Mouse (Mus musculus): ENCODE measurements around the gene Sdf4.

Sdf4 gene

GRCm38 (mm10) chr4:156058826-156059225 lies 66.2 kb downstream of the Sdf4 start:
- no peak for DNase-seq

GRCm38 (mm10) chr4:156059261-156059660 lies 66.6 kb downstream of the Sdf4 start, which contains the start of gene Ttll10:
Ttll10 (minus strand) TSS chr4:156059414.
- no peak for DNase-seq

GRCm38 (mm10) chr4:156059713-156060112 lies 67.0 kb downstream of the Sdf4 start:
- DNase-seq, result no peak
